Mouse (Mus musculus) ES-E14 (cell line): Measurements from ENCODE around the gene Tmem230.

Source experiments
- HCFC1 ChIP-seq: IDR thresholded peaks from 2 replicates; pipeline ENCODE4 v1.6.1; 2012; ENCODE audit warnings: low read length, inconsistent platforms, borderline replicate concordance; ENCODE audit not compliant: insufficient read depth
- ZNF384 ChIP-seq: IDR thresholded peaks from 2 replicates; pipeline ENCODE4 v1.6.1; 2012; ENCODE audit warnings: low read depth, low read length, inconsistent platforms

GRCm38 (mm10) chr2:132190602-132191161, 56.9 kb downstream of the Tmem230 start:
- TF ChIP-seq HCFC1 = no peak
- no peak for TF ChIP-seq ZNF384
